Mouse (Mus musculus): Measurements from ENCODE around the gene Cdh18.
"Not testable (repeated sequence)": the region's sequence is repeated elsewhere in the genome, so short reads cannot be mapped to it uniquely, and the experiment has no call there.

Gene Cdh18

GRCm38 (mm10) chr15:23174623-23175022 is 625.8 kb downstream of the Cdh18 start:
- DNase-seq (ENCODE audit: low spot score in 2 of 2) = no peak

DNA sequence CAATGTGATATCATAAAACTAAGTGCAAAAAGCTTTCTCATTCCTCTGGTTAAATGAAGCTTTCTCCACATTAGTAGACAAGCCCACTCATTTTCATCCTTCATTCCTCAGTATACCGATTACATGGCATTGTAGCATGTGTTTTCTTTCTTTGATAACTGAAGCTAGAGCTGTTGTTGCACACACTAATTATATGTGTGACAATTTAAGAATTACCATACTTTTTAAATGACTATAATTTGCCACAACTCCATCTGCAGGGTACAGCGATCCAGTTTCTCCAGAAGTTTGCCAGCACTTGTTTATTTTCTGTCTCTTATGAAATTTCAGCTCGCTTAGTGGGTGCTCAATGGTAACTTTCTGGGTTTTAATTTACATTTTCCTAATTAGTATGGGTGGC is 663.2 kb downstream of the Cdh18 start:
- DNase-seq (ENCODE audit: low spot score in 2 of 2) = no peak

GRCm38 (mm10) chr15:23230616-23231015 is 681.8 kb downstream of the Cdh18 start:
- no peak for DNase-seq (ENCODE audit: low spot score in 2 of 2)

GRCm38 (mm10) chr15:23257751-23258440 is 709.1 kb downstream of the Cdh18 start:
- no peak for DNase-seq (ENCODE audit: low spot score in 2 of 2)

GRCm38 (mm10) chr15:23278421-23278820 is 729.6 kb downstream of the Cdh18 start:
- no peak for DNase-seq (ENCODE audit: low spot score in 2 of 2)

DNA sequence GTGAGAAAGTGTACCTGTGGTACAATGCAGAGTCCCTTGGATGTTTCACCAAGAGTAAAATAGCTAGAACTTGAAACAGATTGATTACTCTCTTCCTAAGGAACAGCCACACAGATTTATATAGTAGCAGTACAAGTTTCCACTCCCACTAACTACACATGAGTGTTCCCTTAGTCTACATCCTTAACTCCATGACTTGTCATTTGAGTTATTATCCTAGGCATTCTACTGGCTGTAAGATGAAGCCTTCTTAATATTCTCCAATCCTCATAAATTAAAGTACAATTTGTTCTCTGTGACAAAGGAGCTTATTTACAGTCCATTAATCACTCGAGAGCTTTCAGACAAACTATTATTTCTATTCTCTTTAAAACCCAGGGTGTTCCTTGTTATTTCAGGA is 756.2 kb downstream of the Cdh18 start:
- no peak for DNase-seq (ENCODE audit: low spot score in 2 of 2)

DNA sequence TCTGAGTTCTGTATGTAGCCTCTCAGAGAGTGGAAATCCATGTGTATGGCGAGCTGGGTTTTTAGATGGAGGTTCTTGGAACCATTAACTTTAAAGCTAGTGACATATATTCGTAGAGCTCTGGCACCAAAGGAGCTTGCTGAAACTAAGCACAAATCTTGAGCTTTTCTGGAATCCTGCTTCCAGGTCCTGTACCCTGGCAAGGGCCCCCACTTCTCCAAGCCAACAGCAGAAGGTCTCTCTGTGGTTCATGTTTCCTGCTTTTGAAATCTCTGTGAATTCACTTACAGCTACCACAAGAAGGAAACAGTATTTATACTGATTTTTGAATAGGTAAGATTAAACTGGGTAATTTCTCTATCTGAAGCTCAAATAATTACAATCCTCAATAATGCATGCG is 767.9 kb downstream of the Cdh18 start:
- DNase-seq (ENCODE audit: low spot score in 2 of 2) = no peak

- DNase-seq (ENCODE audit: low spot score in 2 of 2) = no peak
Measured at GRCm38 (mm10) chr15:23317409-23317808, 768.6 kb downstream of the Cdh18 start.

DNA sequence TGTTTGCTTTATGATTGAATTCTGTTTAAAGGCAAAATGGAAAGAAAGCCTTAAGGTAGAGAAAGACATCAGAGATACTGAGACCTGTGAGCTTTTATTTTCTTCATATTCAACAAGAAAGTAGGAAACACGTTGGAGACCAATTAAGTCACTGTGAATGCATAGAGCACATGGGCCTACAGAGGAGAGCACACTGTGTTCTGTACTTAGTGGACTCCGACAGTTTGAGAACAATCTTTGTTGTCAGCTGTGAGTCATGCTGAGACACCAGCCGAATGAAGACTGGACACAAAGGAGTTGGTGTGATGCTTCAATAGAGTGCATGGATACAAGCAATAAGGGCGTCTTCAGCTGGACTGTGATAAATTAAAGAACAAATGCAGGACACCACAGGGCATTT is 791.5 kb downstream of the Cdh18 start:
- DNase-seq (ENCODE audit: low spot score in 2 of 2) = not testable (repeated sequence)

DNA sequence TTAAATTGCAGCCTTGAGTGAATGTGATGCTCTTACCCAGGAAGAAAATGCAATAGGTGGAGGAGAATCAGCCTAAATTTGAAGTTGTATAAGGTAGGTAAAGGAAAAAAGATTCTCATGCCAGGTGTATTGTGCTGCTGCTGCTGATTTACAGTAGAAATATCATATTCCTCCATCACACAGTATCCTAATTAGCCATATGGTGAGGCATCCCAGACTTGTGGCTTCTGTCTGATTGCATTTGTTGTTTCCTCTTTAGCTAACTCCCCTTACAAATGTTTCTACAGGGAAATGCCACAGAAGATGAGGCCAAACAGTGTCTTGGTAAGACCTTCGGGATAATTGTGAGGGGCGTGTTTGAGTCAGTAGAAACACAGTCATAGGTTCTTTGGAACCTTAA is 802.3 kb downstream of the Cdh18 start:
- no peak for DNase-seq (ENCODE audit: low spot score in 2 of 2)

GRCm38 (mm10) chr15:23366325-23366724 is 817.5 kb downstream of the Cdh18 start:
- DNase-seq (ENCODE audit: low spot score in 2 of 2) = no peak

DNA sequence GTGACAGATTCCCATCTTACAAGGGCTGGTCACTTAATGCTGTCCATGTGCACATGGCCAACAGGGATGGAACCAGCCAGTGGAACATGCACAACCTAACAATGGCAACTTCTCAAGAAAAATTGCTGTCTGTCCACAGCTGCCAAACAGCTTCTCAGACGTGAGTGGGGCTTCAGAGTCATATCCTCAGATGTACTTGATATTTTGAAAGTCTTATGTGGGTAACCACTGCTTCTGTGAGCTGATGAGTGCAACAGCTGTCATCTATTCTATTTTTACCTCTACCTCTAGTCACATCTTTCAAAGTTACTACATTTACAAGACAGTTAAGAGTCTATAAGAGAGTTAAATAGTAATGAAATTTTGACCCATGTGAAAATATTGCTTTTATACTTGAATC is 818.9 kb downstream of the Cdh18 start:
- DNase-seq (ENCODE audit: low spot score in 2 of 2) = no peak

GRCm38 (mm10) chr15:23378016-23378750 is 829.4 kb downstream of the Cdh18 start:
- DNase-seq (ENCODE audit: low spot score in 2 of 2) = peak in 1 of 2 experiments; percentile 39

DNA sequence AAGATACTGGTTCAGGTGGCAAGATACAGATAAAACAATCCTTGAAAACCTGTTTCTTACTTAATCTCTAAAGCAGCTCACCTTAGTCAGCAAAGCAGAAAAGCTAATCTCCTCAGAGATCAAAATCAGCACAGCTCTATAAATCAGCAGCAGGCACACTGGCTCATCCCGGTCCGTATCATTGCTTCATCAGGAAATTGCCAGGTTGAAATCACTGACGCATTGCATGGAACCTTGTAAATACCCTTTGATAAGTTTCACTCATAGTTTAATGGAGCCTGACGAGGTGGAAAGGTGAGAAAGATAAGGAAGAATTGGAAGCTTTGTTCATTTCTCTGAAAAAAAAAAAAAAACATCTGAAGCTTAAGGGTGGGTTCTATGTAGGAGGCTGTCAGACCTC is 837.0 kb downstream of the Cdh18 start:
- DNase-seq (ENCODE audit: low spot score in 2 of 2) = no peak

DNA sequence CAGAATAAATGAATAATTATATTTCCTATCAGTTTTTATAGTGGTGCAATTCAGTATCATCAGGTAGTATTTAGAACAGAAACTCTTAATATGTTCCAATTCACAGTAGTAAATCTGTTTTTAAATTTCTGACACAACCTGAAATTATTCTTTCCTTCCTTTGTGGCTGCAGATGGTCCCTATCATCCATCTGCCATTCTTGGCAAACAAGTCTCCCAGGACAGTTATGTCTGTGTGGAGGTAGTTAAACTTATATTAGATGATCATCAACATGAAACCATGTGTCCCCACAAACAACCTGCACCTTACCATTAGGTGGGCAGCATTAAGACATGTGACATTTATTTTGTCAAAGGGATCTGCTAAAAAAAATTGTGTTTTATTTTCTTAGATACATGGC is 847.8 kb downstream of the Cdh18 start:
- DNase-seq (ENCODE audit: low spot score in 2 of 2) = no peak

DNA sequence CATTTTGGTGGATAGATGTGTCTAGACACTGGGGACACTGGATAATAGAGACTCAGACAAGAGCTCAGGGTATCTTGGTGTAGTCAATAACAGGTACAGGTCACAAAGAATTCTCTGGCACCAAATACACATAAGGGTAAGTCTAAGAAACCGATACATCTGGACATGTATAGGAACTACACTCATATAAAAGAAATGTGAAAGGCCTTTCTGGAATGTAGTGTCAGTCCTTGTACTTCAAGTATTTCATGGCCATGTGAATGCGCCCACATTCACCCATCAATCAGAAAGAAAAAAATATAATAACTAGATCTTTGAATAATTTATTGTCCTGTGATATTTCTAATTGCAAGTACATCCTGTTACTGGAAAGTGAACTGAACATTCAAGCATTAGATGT is 855.0 kb downstream of the Cdh18 start:
- no peak for DNase-seq (ENCODE audit: low spot score in 2 of 2)

GRCm38 (mm10) chr15:23408256-23408655 is 859.4 kb downstream of the Cdh18 start:
- DNase-seq (ENCODE audit: low spot score in 2 of 2) = no peak

DNA sequence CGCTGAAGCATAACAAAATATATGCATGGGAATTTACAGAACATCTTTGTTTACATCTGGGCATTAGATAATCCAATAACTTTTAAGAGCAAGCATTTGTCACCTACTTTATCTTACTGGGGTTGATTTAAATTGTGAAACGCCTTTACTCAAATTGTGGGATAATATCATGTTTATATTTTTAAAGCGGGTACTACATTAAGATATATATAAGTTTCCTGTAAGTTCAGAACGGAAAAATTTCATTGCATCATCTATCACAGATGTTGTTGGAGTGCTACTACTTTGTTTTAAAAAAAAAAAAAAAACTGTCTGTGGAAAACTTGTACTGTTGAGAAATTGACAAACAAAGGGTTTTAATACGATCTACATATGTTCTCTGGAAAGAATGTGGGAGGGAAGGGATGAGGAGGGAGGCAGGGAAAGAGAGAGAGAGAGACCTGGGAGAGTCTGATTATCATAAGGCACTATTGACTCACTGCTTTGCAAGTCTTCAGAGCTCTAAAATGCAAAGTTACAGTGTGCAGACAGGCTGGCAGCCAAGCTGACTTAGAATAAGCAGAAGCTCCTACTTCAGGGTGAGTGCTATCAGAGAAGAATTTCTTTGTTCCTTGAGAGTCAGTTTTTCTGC is 867.7 kb downstream of the Cdh18 start:
- DNase-seq (ENCODE audit: low spot score in 2 of 2) = peak; percentile 49 to 68

DNA sequence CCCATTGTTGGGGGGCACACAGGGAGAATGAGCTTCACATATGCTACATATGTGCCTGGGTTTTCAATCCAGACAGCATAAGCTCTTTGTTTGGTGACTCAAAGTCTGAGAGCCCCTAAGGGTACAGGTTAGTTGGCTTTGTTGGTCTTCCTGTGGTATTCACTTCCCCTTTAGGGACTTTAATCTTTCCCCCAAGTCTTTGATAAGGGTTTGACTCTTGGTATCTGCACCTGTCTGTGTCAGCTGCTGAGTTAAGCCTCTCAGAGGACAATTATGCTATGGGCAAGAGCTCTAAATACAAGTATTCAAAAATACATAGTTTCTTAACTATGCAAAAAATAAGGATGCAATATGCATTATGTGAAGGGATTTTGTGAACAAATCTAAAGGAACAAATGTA is 869.3 kb downstream of the Cdh18 start:
- DNase-seq (ENCODE audit: low spot score in 2 of 2) = no peak

GRCm38 (mm10) chr15:23420010-23420409 is 871.2 kb downstream of the Cdh18 start:
- DNase-seq (ENCODE audit: low spot score in 2 of 2) = peak in 1 of 2 experiments; percentile 26

DNA sequence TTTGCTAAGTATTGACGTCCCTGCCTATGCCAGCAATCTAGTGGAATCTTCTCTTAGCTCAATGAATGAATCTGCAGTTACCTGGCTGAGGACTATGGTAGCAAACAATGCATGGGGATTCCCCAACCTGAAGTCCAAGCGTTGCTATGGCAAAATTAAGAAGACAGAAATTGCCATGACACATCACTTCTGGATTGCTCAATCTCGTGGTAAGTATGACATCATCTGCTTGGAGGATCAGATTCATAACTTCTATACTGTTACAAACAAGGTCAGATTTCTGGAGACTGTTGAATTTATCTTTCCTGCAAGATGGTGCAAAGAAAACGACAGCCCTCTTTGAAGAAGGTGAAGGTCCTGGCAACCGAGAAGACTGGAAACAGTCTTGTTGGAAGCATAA is 881.2 kb downstream of the Cdh18 start:
- DNase-seq (ENCODE audit: low spot score in 2 of 2) = no peak

- DNase-seq (ENCODE audit: low spot score in 2 of 2) = no peak
Measured at GRCm38 (mm10) chr15:23448542-23448941, 899.7 kb downstream of the Cdh18 start.

GRCm38 (mm10) chr15:23452098-23452625 is 903.3 kb downstream of the Cdh18 start:
- DNase-seq (ENCODE audit: low spot score in 2 of 2) = peak; percentile 13 to 15
